Mouse (Mus musculus) heart, postnatal 0 days (tissue): ENCODE measurements around the gene 3110082I17Rik.

Experiments used
- CTCF ChIP-seq: IDR thresholded peaks from 2 replicates; pipeline ENCODE4 v1.5.1; 2016; ENCODE audit warnings: antibody characterized with exemption, control low read depth, low read depth
- EP300 ChIP-seq: IDR thresholded peaks from 2 replicates; pipeline ENCODE4 v1.6.1; 2016; ENCODE audit warnings: antibody characterized with exemption, low read depth

DNA sequence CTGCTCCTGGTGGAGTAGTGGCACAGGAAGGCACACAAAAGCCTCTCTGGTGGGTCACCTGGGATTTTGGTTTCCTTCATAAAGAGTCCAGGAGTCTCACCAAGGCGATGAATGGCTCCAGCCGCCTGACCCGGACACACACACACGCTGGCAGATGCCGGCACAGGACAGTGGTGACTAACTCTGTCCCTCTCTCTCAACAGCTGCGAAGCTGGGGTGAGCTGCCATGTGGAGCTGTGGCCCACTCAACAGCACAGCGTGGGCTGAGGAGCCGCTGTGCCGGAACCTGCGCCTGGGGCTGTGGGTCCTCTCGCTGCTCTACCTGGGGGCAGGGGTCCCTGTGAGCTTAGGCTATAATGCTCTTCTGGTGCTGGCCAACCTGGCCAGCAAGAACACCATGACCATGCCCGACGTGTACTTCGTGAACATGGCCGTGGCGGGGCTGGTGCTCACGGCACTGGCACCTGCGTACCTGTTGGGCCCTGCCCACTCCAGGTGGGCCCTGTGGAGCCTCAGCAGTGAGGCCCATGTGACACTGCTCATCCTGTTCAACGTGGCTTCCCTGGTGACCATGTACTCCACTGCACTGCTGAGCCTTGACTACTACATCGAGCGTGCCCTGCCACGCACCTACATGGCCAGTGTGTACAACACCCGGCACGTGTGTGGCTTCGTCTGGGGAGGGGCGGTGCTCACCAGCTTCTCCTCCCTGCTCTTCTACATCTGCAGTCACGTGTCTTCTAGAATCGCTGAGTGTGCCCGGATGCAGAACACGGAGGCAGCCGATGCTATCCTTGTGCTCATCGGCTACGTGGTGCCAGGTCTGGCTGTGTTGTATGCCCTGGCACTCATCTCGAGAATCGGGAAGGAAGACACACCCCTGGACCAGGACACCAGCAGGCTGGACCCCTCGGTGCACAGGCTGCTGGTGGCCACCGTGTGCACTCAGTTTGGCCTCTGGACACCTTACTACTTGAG lies 67.8 kb downstream of the 3110082I17Rik start:
- no peak for TF ChIP-seq CTCF
- no peak for TF ChIP-seq EP300
